ENCODE assay signal across 16 mouse cellular contexts in the genomic region with DNA sequence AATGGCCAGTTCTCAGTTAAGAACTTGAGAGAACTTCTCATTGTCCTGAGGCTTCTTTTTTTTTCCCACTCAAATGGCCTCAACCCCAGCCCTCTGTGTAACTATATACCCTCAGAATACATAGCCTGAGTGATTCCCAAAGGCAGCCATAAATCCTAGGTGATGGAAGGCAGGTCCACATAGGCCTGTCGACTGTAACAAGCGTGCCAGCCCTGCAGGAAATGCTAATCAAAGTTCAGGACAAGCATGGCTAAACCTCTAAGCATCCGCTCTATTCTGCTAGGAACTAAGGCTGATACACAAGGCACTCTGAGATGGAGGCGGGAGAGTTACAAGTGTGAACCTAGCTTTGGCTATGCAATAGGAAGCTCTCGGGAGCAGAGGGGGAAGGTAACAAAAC.
DNase-seq lines count a peak whose midpoint lies in the region; ATAC-seq and TF ChIP-seq lines count a peak whose summit lies in the region.
"Had no signal": no experiment of that assay in that cellular context is flagged by ENCODE, and none has a peak within 500 bp of the region (broad histone marks: within the 10 kb centered on the region; RNA-seq: fewer than 3 reads in every experiment).

No protein-coding gene starts in this region.

- no peak for TF ChIP-seq POLR2A in ES-Bruce4 (IDR thresholded peaks at IDR 0.05; ENCODE audit: insufficient read depth, low read length)

- no peak overlapping the region for H3K4me3 ChIP-seq in kidney, embryonic 16.5 days (ENCODE audit: low read length)
- no peak overlapping the region for H3K4me3 ChIP-seq in ES-Bruce4 (ENCODE audit: low read depth, low read length)
- peak overlapping the region; percentile 74 to 85 for H3K4me3 ChIP-seq in liver, embryonic 14.5 days (ENCODE audit: insufficient read depth in 1 of 2, low read depth in 2 of 2, low read length in 2 of 2)
- H3K4me3 ChIP-seq: hindbrain, embryonic 10.5 days; neural tube, embryonic 15.5 days had no signal

- WGBS in kidney, embryonic 16.5 days = 22% methylated on average over 5 of the region's 5 CpGs
- WGBS in liver, embryonic 14.5 days (ENCODE audit: insufficient replicate concordance) = 35% methylated on average over 5 of the region's 5 CpGs

- H3K4me1 ChIP-seq in kidney, embryonic 16.5 days (ENCODE audit: insufficient read depth, low read length) = peaks cover 40% of the 10 kb centered on the region
- peaks cover 9% of the 10 kb centered on the region for H3K4me1 ChIP-seq in ES-Bruce4 (ENCODE audit: control insufficient read depth, insufficient read depth, low read length)
- H3K4me1 ChIP-seq in liver, embryonic 14.5 days (replicated peaks; ENCODE audit: control insufficient read depth in 2 of 2, insufficient read depth in 2 of 2, low read length in 1 of 2) = peaks cover 43 to 56% of the 10 kb centered on the region in 2 experiments
- H3K4me1 ChIP-seq: neural tube, embryonic 15.5 days had no signal

- H3K36me3 ChIP-seq in kidney, embryonic 16.5 days (ENCODE audit: insufficient read depth, low read length) = no peaks in the 10 kb centered on the region
- H3K36me3 ChIP-seq in ES-Bruce4 (ENCODE audit: control insufficient read depth, insufficient read depth, low read length, poor library complexity, severe bottlenecking) = no peaks in the 10 kb centered on the region
- peaks cover 4% of the 10 kb centered on the region for H3K36me3 ChIP-seq in liver, embryonic 14.5 days (replicated peaks; ENCODE audit: control insufficient read depth, insufficient read depth, low read depth)
- H3K36me3 ChIP-seq: hindbrain, embryonic 10.5 days; neural tube, embryonic 15.5 days had no signal

- TF ChIP-seq CTCF in ES-Bruce4 (IDR thresholded peaks at IDR 0.05; ENCODE audit: low read depth, low read length) = no peak
- no peak for TF ChIP-seq CTCF in liver, embryonic 14.5 days (IDR thresholded peaks at IDR 0.05; ENCODE audit: low read depth)

- no peaks in the 10 kb centered on the region for H3K9me3 ChIP-seq in kidney, embryonic 16.5 days (ENCODE audit: low read length)
- H3K9me3 ChIP-seq in ES-Bruce4 (replicated peaks; ENCODE audit: control insufficient read depth, insufficient read depth, low read length, poor library complexity, severe bottlenecking) = no peaks in the 10 kb centered on the region
- H3K9me3 ChIP-seq in liver, embryonic 14.5 days (ENCODE audit: control insufficient read depth, low read length) = no peaks in the 10 kb centered on the region
- H3K9me3 ChIP-seq: hindbrain, embryonic 10.5 days; neural tube, embryonic 15.5 days had no signal

- DNase-seq in kidney, adult 8-10 months = no peak
- DNase-seq in embryo, embryonic 10.5 days (ENCODE audit: low spot score) = peak; percentile 36
- no peak for DNase-seq in liver, embryonic 14.5 days (ENCODE audit: low read depth in 3 of 3, low spot score in 3 of 3)
- DNase-seq in urinary bladder, adult 18-20 months (ENCODE audit: low spot score in 2 of 2) = no peak
- no peak for DNase-seq in adrenal gland, adult 18-20 months (ENCODE audit: low spot score in 2 of 2)
- DNase-seq: adrenal gland, postnatal 25 days; cerebellum, adult 11 months; left cerebral cortex, postnatal 4 days; lung, postnatal 14 days; thymus, postnatal 14 days had no signal

- TF ChIP-seq EP300 in ES-Bruce4 (IDR thresholded peaks at IDR 0.05; ENCODE audit: insufficient read depth, low read depth, low read length) = no peak
- TF ChIP-seq EP300 in liver, embryonic 14.5 days (IDR thresholded peaks at IDR 0.05; ENCODE audit: low read depth) = no peak

- H3K4me2 ChIP-seq in kidney, embryonic 16.5 days (replicated peaks; ENCODE audit: low read depth, low read length) = no peak overlapping the region
- peak overlapping the region; percentile 89 for H3K4me2 ChIP-seq in liver, embryonic 14.5 days (ENCODE audit: low read depth)
- H3K4me2 ChIP-seq: neural tube, embryonic 15.5 days had no signal

- H3K27me3 ChIP-seq in kidney, embryonic 16.5 days (ENCODE audit: insufficient read depth, low read length) = no peaks in the 10 kb centered on the region
- no peaks in the 10 kb centered on the region for H3K27me3 ChIP-seq in ES-Bruce4 (ENCODE audit: control insufficient read depth, insufficient read depth, low read length, poor library complexity, severe bottlenecking)
- no peaks in the 10 kb centered on the region for H3K27me3 ChIP-seq in liver, embryonic 14.5 days (ENCODE audit: control insufficient read depth, insufficient read depth, low read length)
- H3K27me3 ChIP-seq: neural tube, embryonic 15.5 days had no signal

- peak; percentile 80 for ATAC-seq in kidney, embryonic 16.5 days (ENCODE audit: low FRiP score, low TSS enrichment)
- ATAC-seq in liver, embryonic 14.5 days (ENCODE audit: insufficient read depth) = no peak
- ATAC-seq: CD4-positive, CD25-positive, alpha-beta regulatory T cell, adult 4 months; intestine, embryonic 16.5 days had no signal

- peak overlapping the region; percentile 34; the same call in 1 of the 2 replicates for H3K27ac ChIP-seq in kidney, embryonic 16.5 days (ENCODE audit: low read length)
- H3K27ac ChIP-seq in ES-Bruce4 (ENCODE audit: insufficient read depth, low read length) = 0 out of 2 replicates have a peak overlapping the region, but pooled peaks have one; percentile 49
- H3K27ac ChIP-seq in liver, embryonic 14.5 days = peak overlapping the region; percentile 99
- H3K27ac ChIP-seq: hindbrain, embryonic 10.5 days; neural tube, embryonic 15.5 days had no signal

- H3K9ac ChIP-seq in kidney, embryonic 16.5 days (replicated peaks; ENCODE audit: low read length) = no peak overlapping the region
- no peak overlapping the region for H3K9ac ChIP-seq in ES-Bruce4 (ENCODE audit: low read depth, poor library complexity, severe bottlenecking)
- H3K9ac ChIP-seq in liver, embryonic 14.5 days (replicated peaks) = peak overlapping the region; percentile 91
- H3K9ac ChIP-seq: neural tube, embryonic 15.5 days had no signal

Comparison
In these comparisons a context has a peak if more than half of its experiments do, and no peak if none do; other contexts are left out.
1. H3K27ac ChIP-seq: peak in every context shown above with its lines; median percentile 99 in liver, embryonic 14.5 days; 49 in ES-Bruce4; 34 in kidney, embryonic 16.5 days.
2. H3K4me3 ChIP-seq: peak in liver, embryonic 14.5 days (2 of 2); none in kidney, embryonic 16.5 days (single experiment) and ES-Bruce4 (single experiment).